Mouse (Mus musculus) embryonic facial prominence, embryonic 11.5 days (tissue): ENCODE measurements around the gene Glipr1. TPM values are rescaled to one million over a fixed set of nuclear protein-coding genes. Genes with fewer than 3 reads are reported as not detected.
"Not testable (repeated sequence)": the region's sequence is repeated elsewhere in the genome, so short reads cannot be mapped to it uniquely, and the experiment has no call there.

Experiments
- ATAC-seq: fragments of 200-750 bp; cut with Nextera tagmentation; replicated peaks from 2 replicates; pipeline ENCODE4 v1.8.0; 2017; ENCODE audit warnings: low read depth; ENCODE audit not compliant: insufficient number of reproducible peaks, low FRiP score, low TSS enrichment
- DNase-seq: peaks from one replicate; pipeline ENCODE4 v3.0.0-alpha.2; 2015; ENCODE audit warnings: low spot score
- H3K27ac ChIP-seq: fragments of 300-500 bp; sonication (generic); replicated peaks from 2 replicates; pipeline ENCODE4 v1.5.1; 2014; ENCODE audit warnings: mild to moderate bottlenecking, low read depth, low read length, control low read depth
- H3K27me3 ChIP-seq: fragments of 300-500 bp; sonication (generic); 2 replicates; pipeline ENCODE4 v1.6.1; 2014; ENCODE audit warnings: mild to moderate bottlenecking, low read length, moderate library complexity, mixed read lengths; ENCODE audit not compliant: control insufficient read depth, insufficient read depth
- H3K36me3 ChIP-seq: fragments of 300-500 bp; sonication (generic); replicated peaks from 2 replicates; pipeline ENCODE4 v1.6.1; 2014; ENCODE audit warnings: low read depth, mild to moderate bottlenecking, low read length, moderate library complexity, mixed read lengths; ENCODE audit not compliant: control insufficient read depth, insufficient read depth
- H3K4me1 ChIP-seq: fragments of 300-500 bp; sonication (generic); 2 replicates; pipeline ENCODE4 v1.6.1; 2014; ENCODE audit warnings: low read length, mixed read lengths; ENCODE audit not compliant: control insufficient read depth, insufficient read depth
- H3K4me2 ChIP-seq: fragments of 300-500 bp; sonication (generic); 2 replicates; pipeline ENCODE4 v1.6.1; 2014; ENCODE audit warnings: low read depth, mild to moderate bottlenecking, control low read depth, low read length, moderate library complexity
- H3K4me3 ChIP-seq: fragments of 300-500 bp; sonication (generic); 2 replicates; pipeline ENCODE4 v1.5.1; 2014; ENCODE audit warnings: low read depth, low read length, control low read depth
- H3K9ac ChIP-seq: fragments of 300-500 bp; sonication (generic); replicated peaks from 2 replicates; pipeline ENCODE4 v1.6.1; 2014; ENCODE audit warnings: mild to moderate bottlenecking, control low read depth, low read length
- H3K9me3 ChIP-seq: fragments of 300-500 bp; sonication (generic); replicated peaks from 2 replicates; pipeline ENCODE4 v1.6.1; 2016; ENCODE audit warnings: mild to moderate bottlenecking, low read length, inconsistent platforms, mixed read lengths; ENCODE audit not compliant: control insufficient read depth
- WGBS: fragments of 180-500 bp; shearing (Covaris S2); extraction: QIAGEN DNeasy Blood & Tissue Kit; methylation state at CpG from one replicate; pipeline ENCODE4 v1.1.7; 2014; 5-methylcytosine and 5-hydroxymethylcytosine counted together
- polyA plus RNA-seq: library from polyadenylated mRNA; unstranded; fragments of >200 nt; fragmentation: Nextera tagmentation; extraction: Ambion mirVana; gene quantifications from 2 replicates; pipeline ENCODE4 v1.2.1, GENCODE M21; 2014

Glipr1 gene
- 0.86 and 1.7 TPM in 2 replicates for polyA plus RNA-seq

DNA sequence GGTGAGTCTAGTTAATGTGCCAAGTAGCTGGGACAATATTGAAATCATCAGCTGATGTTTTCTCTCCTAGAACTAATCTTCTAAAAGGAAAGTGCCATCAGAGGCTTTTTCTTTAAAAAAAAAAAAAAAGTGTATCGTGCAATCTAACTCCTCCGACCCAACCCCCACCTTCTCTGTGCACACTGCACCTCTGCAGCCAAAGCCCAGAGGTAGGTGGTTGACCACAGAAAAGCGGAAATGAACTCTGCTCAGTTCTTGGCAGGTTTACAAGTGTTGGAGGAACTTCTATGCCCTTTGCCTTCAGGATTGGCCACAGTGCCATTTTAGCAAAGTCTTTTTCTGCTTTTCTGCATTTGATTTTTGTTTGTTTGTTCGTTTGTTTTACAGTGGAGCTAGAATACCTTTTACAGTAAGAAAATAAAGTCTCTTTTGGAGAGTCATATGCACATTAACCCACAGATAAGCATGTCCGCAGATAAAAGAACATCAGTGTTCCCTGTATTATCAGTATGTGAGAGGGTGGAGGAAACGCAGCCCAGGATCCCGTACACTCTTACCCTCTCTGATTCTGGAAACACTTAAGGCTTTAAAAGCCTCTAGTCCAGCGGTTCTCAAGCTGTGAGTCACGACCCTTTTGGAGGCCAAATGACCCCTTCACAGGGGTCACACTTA lies at the start of gene Glipr1:
Gene Glipr1 (minus strand): TSS at position 88 of the 672 bp plus-strand sequence.
- no peaks in the 10 kb centered on the region for H3K27me3 ChIP-seq
- no peak within 1 kb of the TSS for H3K27ac ChIP-seq
- H3K9me3 ChIP-seq, result no peaks in the 10 kb centered on the region
- H3K4me3 ChIP-seq, result no peak within 1 kb of the TSS
- H3K4me1 ChIP-seq, result no peaks in the 10 kb centered on the region
- 62% methylated on average over 9 of the region's 9 CpGs for WGBS
- no peaks in the 10 kb centered on the region for H3K36me3 ChIP-seq
- no peak within 1 kb of the TSS for H3K9ac ChIP-seq
- no peak for ATAC-seq
- H3K4me2 ChIP-seq, result no peak within 1 kb of the TSS
- DNase-seq, result no peak

GRCm38 (mm10) chr10:112051956-112052355 lies 49.5 kb upstream of the Glipr1 start:
- peak; percentile 50 for DNase-seq
- not testable (repeated sequence) for H3K9ac ChIP-seq, H3K27me3 ChIP-seq, H3K4me2 ChIP-seq, H3K27ac ChIP-seq, H3K4me3 ChIP-seq, H3K36me3 ChIP-seq, H3K9me3 ChIP-seq, ATAC-seq, H3K4me1 ChIP-seq
- 68% methylated on average over 2 of the region's 2 CpGs for WGBS

GRCm38 (mm10) chr10:112051220-112051619 lies 48.8 kb upstream of the Glipr1 start:
- ATAC-seq (no peak), DNase-seq (no peak)
- Histone ChIP-seq H3K36me3 (no peaks in the 10 kb centered on the region), H3K9me3 (no peaks in the 10 kb centered on the region), H3K27me3 (no peaks in the 10 kb centered on the region), H3K9ac (no peak overlapping the region), H3K27ac (no peak overlapping the region), H3K4me1 (no peaks in the 10 kb centered on the region), H3K4me3 (no peak overlapping the region), H3K4me2 (no peak overlapping the region)

GRCm38 (mm10) chr10:112044283-112044682 lies 41.9 kb upstream of the Glipr1 start:
- DNase-seq, H3K4me2 ChIP-seq, H3K4me3 ChIP-seq, H3K27ac ChIP-seq, H3K36me3 ChIP-seq, H3K4me1 ChIP-seq, ATAC-seq, H3K9me3 ChIP-seq, H3K27me3 ChIP-seq, H3K9ac ChIP-seq: not testable (repeated sequence)
- 59% methylated on average over 13 of the region's 14 CpGs for WGBS

DNA sequence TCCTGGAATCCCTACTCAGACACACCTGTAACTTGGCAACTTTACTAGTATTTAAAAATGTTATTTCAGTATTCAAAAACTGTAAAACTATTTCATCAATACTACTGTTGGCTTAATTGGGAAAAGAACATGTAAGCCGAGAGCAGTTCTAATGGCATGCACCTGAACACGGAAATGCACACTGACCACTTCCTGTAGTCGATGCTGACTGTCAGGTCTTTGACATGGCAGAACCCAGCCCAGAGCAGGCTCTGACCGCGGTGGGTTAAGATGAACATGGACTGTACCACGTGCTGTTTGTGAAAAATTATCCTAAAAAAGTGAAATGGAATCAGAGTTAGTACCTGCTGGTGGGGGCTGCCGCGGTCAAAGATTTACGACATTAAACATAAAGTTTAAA lies 41.1 kb upstream of the Glipr1 start:
- H3K4me3 ChIP-seq, H3K4me1 ChIP-seq, H3K9ac ChIP-seq, ATAC-seq, H3K27me3 ChIP-seq, H3K9me3 ChIP-seq, H3K4me2 ChIP-seq, H3K27ac ChIP-seq, DNase-seq, H3K36me3 ChIP-seq: not testable (repeated sequence)
- WGBS, result 80% methylated on average over 9 of the region's 9 CpGs

- H3K9me3 ChIP-seq, H3K4me3 ChIP-seq, H3K9ac ChIP-seq, H3K4me1 ChIP-seq, ATAC-seq, H3K27me3 ChIP-seq, DNase-seq, H3K4me2 ChIP-seq, H3K27ac ChIP-seq, H3K36me3 ChIP-seq: not testable (repeated sequence)
- WGBS, result 79% methylated on average over 3 of the region's 3 CpGs
These were observed 26.3 kb upstream of the Glipr1 start for GRCm38 (mm10) chr10:112028689-112029088.

GRCm38 (mm10) chr10:112023585-112023984 lies 21.2 kb upstream of the Glipr1 start:
- DNase-seq (no peak), ATAC-seq (no peak)
- Histone ChIP-seq H3K27me3 (no peaks in the 10 kb centered on the region), H3K4me3 (no peak overlapping the region), H3K9ac (no peak overlapping the region), H3K27ac (no peak overlapping the region), H3K36me3 (no peaks in the 10 kb centered on the region), H3K4me1 (no peaks in the 10 kb centered on the region), H3K9me3 (no peaks in the 10 kb centered on the region), H3K4me2 (no peak overlapping the region)
- WGBS, result 65% methylated on average over 2 of the region's 2 CpGs

DNA sequence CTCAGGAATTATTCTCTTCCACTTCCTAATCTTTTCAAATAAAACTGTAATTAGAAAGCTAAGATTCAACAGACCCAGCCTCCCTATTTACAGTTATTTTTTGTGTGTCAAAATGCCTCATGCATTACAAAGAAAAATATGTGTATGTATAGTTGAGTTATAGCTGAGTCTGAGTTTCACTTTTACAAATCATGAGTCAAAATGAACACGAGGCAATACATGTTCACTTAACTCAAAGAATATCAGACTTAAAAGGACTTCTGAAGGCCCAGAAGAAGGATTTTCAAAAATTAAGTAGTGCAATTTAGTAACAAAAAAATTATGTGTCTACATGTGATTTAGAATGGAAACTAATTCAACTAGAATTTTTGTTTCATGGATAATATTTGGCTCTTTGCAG lies 7.1 kb upstream of the Glipr1 start:
- not testable (repeated sequence) for H3K4me2 ChIP-seq, ATAC-seq, H3K9ac ChIP-seq, H3K36me3 ChIP-seq, H3K27me3 ChIP-seq, H3K9me3 ChIP-seq, H3K4me1 ChIP-seq, H3K4me3 ChIP-seq, DNase-seq, H3K27ac ChIP-seq
- 88% methylated on average over 1 of the region's 1 CpGs for whole genome bisulfite sequencing
